Comparison of ENCODE assay signal across 8 mouse cellular contexts in genomic region chr3:30601175-30601574, GRCm38 (mm10). TPM values are rescaled to one million over a fixed set of nuclear protein-coding genes. Genes with fewer than 3 reads are reported as not detected.
DNase-seq lines count a peak whose midpoint lies in the region; ATAC-seq lines count a peak whose summit lies in the region.

No protein-coding gene starts in this region.

- H3K4me3 ChIP-seq in hindbrain, embryonic 16.5 days (ENCODE audit: low read length): peak overlapping the region; percentile 56

- no peaks in the 10 kb centered on the region for H3K9me3 ChIP-seq in hindbrain, embryonic 16.5 days (ENCODE audit: control insufficient read depth, low read length)

- under 1% methylated on average over 17 of the region's 17 CpGs for WGBS in hindbrain, embryonic 16.5 days

- ATAC-seq in hindbrain, embryonic 16.5 days: peak; percentile 41

- H3K36me3 ChIP-seq in hindbrain, embryonic 16.5 days (ENCODE audit: control insufficient read depth, insufficient read depth, low read length): peaks cover 3% of the 10 kb centered on the region; the same call in 1 of the 2 replicates

- no peaks in the 10 kb centered on the region for H3K27me3 ChIP-seq in hindbrain, embryonic 16.5 days (replicated peaks; ENCODE audit: control insufficient read depth, insufficient read depth, low read length)

- peak overlapping the region; percentile 65; the same call in 1 of the 2 replicates for H3K27ac ChIP-seq in hindbrain, embryonic 16.5 days (ENCODE audit: low read depth, low read length)

- peak overlapping the region; percentile 72 for H3K4me2 ChIP-seq in hindbrain, embryonic 16.5 days (ENCODE audit: low read length)

- no peak overlapping the region for H3K9ac ChIP-seq in hindbrain, embryonic 16.5 days (ENCODE audit: low read depth, low read length)

- DNase-seq in WW6 (ENCODE audit: low read depth, low spot score): peak; percentile 65
- peak; percentile 90 to 93 for DNase-seq in cerebellum, postnatal 25 days
- peak; percentile 90 for DNase-seq in gastrocnemius, adult 18-20 months (ENCODE audit: low spot score)
- DNase-seq in left cerebral cortex, adult 11 months (ENCODE audit: low spot score): peak; percentile 79
- peak; percentile 78 to 88 for DNase-seq in lung, postnatal 4 days
- peak; percentile 94 for DNase-seq in retina, postnatal 1 day
- DNase-seq in thymus, postnatal 4 days: peak; percentile 90

- H3K4me1 ChIP-seq in hindbrain, embryonic 16.5 days (ENCODE audit: control insufficient read depth, insufficient read depth, low read depth, low read length): peaks cover 14% of the 10 kb centered on the region

RNA-seq across cellular contexts. Expression of gene Mynn, which starts 0.7 kb away (rescaled TPM):
- 10 to 100 TPM; 12.4 to 14.1 TPM for total RNA-seq in gastrocnemius, adult 18-20 months (2021)
- polyA plus RNA-seq in hindbrain, embryonic 16.5 days (2015; fragmentation: Nextera tagmentation; extraction: Ambion mirVana): 25.5 and 31.0 TPM in 2 replicates

RNA-seq across cellular contexts. Expression of gene Actrt3, which starts 1.4 kb away (rescaled TPM):
- total RNA-seq in gastrocnemius, adult 18-20 months (2021): not detected
- 0.90 and 0.98 TPM in 2 replicates for polyA plus RNA-seq in hindbrain, embryonic 16.5 days (2015; fragmentation: Nextera tagmentation; extraction: Ambion mirVana)

RNA-seq across cellular contexts. Expression of gene Lrriq4, which starts 43.1 kb away (rescaled TPM):
- not detected for total RNA-seq in gastrocnemius, adult 18-20 months (2021)
- 0.09 TPM in 1 of 2 replicates, not detected in the other for polyA plus RNA-seq in hindbrain, embryonic 16.5 days (2015; fragmentation: Nextera tagmentation; extraction: Ambion mirVana)

RNA-seq across cellular contexts. Expression of gene Lrrc34, which starts 46.5 kb away (rescaled TPM):
- total RNA-seq in gastrocnemius, adult 18-20 months (2021): not detected
- 1.6 and 2.5 TPM in 2 replicates for polyA plus RNA-seq in hindbrain, embryonic 16.5 days (2015; fragmentation: Nextera tagmentation; extraction: Ambion mirVana)

RNA-seq across cellular contexts. Expression of gene Mecom, which starts 53.4 kb away (rescaled TPM):
- 1 to 10 TPM; 4.2 to 6.1 TPM for total RNA-seq in gastrocnemius, adult 18-20 months (2021)
- 7.0 and 7.9 TPM in 2 replicates for polyA plus RNA-seq in hindbrain, embryonic 16.5 days (2015; fragmentation: Nextera tagmentation; extraction: Ambion mirVana)

Comparison
In these comparisons a context has a peak if more than half of its experiments do, and no peak if none do; other contexts are left out.
1. Peak in every context shown above with its lines: DNase-seq, ATAC-seq, H3K4me3 ChIP-seq and H3K27ac ChIP-seq.